Mouse (Mus musculus) spleen, adult 2 months (tissue): Measurements from ENCODE around the gene H1f0.

ENCODE experiments used
- CTCF ChIP-seq: fragments of 200-500 bp; IDR thresholded peaks from 2 replicates; pipeline ENCODE4 v1.5.1; 2011; ENCODE audit warnings: mild to moderate bottlenecking, inconsistent platforms; ENCODE audit not compliant: insufficient read depth, insufficient read length, insufficient replicate concordance; ENCODE audit errors: extremely low read depth
- POLR2A ChIP-seq: fragments of 200-500 bp; IDR thresholded peaks from 2 replicates; pipeline ENCODE4 v1.6.1; 2011; ENCODE audit warnings: low read depth, low read length, inconsistent platforms

DNA sequence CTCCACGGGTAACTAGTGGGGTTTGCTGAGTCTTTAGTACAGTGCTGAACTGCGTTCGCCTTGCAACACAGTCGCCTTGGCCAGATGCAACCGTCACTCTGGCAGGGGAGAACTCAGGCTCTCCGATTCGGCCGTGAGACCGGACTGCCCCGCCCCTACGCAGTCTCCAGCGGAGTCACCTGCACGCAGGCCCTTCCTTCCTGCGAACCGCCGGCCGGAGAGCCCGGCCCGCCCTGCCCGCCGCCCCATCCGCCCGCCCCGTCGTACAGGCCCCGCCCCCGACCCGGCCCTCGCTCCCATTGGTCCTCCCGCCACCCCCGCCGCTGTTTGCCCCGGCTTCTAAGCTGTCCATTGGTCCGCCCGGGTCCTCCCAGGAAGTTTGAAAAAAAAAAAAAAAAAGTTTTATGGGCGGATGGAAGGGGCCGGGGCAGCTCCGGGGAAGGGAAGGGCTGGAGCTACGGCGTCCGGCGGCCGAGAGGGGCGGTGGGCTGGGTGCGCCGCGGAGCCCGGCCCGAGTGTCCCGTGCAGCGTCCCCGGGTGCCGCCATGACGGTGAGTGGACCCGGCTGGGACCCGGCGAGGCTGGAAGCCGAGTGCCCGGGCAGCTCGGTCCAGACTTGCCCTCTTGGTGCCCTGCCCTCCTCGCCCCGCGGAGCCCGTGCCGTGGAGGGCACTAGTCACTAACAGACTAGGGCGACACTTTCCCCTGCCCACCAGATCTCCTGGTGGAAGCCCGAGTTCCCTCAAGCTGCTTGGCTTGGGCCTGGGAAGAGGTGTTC lies 45.4 kb upstream of the H1f0 start:
- TF ChIP-seq CTCF, result no peak
- TF ChIP-seq POLR2A, result peak; percentile 34; the same call in 1 of the 2 replicates
